Mouse (Mus musculus) liver, embryonic 12.5 days (tissue): ENCODE measurements around the gene Rdx. TPM values are rescaled to one million over a fixed set of nuclear protein-coding genes. Genes with fewer than 3 reads are reported as not detected.

Source experiments
- ATAC-seq: fragments of 200-750 bp; cut with Nextera tagmentation; 2 replicates; pipeline ENCODE4 v1.8.0; 2017; ENCODE audit warnings: moderate number of reproducible peaks, mild to moderate bottlenecking, moderate library complexity
- H3K27ac ChIP-seq: fragments of 300-500 bp; sonication (generic); 2 replicates; pipeline ENCODE4 v1.5.1; 2016; ENCODE audit warnings: mild to moderate bottlenecking
- H3K27me3 ChIP-seq: fragments of 300-500 bp; sonication (generic); replicated peaks from 2 replicates; pipeline ENCODE4 v1.6.1; 2016; ENCODE audit warnings: mild to moderate bottlenecking, moderate library complexity
- H3K36me3 ChIP-seq: fragments of 300-500 bp; sonication (generic); 2 replicates; pipeline ENCODE4 v1.6.1; 2016; ENCODE audit warnings: mild to moderate bottlenecking, moderate library complexity
- H3K4me1 ChIP-seq: fragments of 300-500 bp; sonication (generic); 2 replicates; pipeline ENCODE4 v1.6.1; 2016
- H3K4me2 ChIP-seq: fragments of 300-500 bp; sonication (generic); 2 replicates; pipeline ENCODE4 v1.6.1; 2016; ENCODE audit warnings: mild to moderate bottlenecking, moderate library complexity
- H3K4me3 ChIP-seq: fragments of 300-500 bp; sonication (generic); 2 replicates; pipeline ENCODE4 v1.5.1; 2016; ENCODE audit warnings: mild to moderate bottlenecking, moderate library complexity
- H3K9ac ChIP-seq: fragments of 300-500 bp; sonication (generic); 2 replicates; pipeline ENCODE4 v1.6.1; 2016; ENCODE audit warnings: mild to moderate bottlenecking, moderate library complexity
- H3K9me3 ChIP-seq: fragments of 300-500 bp; sonication (generic); replicated peaks from 2 replicates; pipeline ENCODE4 v1.6.1; 2016; ENCODE audit warnings: mild to moderate bottlenecking, moderate library complexity
- WGBS: fragments of 180-500 bp; shearing (Covaris S2); methylation state at CpG from one replicate; pipeline ENCODE4 v1.1.7; 2016; ENCODE audit not compliant: insufficient replicate concordance; 5-methylcytosine and 5-hydroxymethylcytosine counted together
- microRNA-seq: library from miRNA; unstranded; fragments of <30 nt; microRNA quantifications from one replicate; pipeline ENCODE4, GENCODE M21; 2017
- polyA plus RNA-seq: library from polyadenylated mRNA; unstranded; fragments of >200 nt; fragmentation: Nextera tagmentation; extraction: Ambion mirVana; gene quantifications from 2 replicates; pipeline ENCODE4 v1.2.1, GENCODE M21; 2016

Rdx gene
- polyA plus RNA-seq, 1 experiment from 2014 or later = 91.0 TPM

DNA sequence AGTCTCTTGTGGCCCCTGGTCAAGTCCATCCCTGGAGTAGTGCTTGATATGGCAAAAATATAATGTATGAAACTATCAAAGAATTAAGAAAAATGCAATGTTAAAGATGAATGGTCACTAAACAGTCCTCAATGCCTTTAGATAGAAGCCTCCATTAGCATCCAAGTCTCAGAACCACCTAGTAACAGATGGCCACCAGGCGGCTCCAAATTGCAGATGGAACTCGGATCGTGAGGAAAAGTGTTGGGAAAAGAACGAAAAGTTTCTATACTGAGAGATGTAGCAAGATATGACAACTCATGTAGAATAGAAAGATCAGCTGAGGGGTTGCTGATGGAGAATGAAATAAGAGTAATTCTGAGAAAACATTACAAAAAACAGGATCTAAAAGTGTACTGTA lies 83.4 kb downstream of the Rdx start:
- H3K27ac ChIP-seq = no peak overlapping the region
- no peak overlapping the region for H3K9ac ChIP-seq
- no peaks in the 10 kb centered on the region for H3K27me3 ChIP-seq
- WGBS = 72% methylated on average over 4 of the region's 4 CpGs
- H3K36me3 ChIP-seq = peaks cover 5% of the 10 kb centered on the region; the same call in 1 of the 2 replicates
- ATAC-seq = no peak
- no peak overlapping the region for H3K4me3 ChIP-seq
- H3K9me3 ChIP-seq = no peaks in the 10 kb centered on the region
- no peak overlapping the region for H3K4me2 ChIP-seq
- no peaks in the 10 kb centered on the region for H3K4me1 ChIP-seq

DNA sequence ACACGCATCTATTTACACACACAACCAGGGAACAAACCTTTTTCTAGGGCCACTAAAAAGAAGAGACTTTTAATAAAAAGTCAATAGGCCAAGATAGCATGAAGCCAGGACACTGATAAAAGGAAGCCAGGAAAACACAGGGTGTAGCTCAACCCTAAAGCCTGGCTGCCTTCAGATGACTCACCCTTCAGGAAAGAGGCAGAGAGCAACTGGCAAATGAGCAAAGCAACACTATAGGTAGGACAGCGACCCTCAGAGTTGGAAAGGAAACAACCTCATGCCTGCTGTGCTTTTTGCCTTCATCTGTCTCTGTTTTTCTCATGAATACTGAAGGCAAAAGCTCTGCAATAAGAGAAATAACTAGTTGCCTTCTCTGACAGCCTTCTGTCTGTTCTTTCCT lies 85.8 kb downstream of the Rdx start:
- Histone ChIP-seq H3K4me1 (no peaks in the 10 kb centered on the region), H3K27me3 (no peaks in the 10 kb centered on the region), H3K36me3 (no peaks in the 10 kb centered on the region), H3K4me3 (no peak overlapping the region), H3K4me2 (no peak overlapping the region), H3K27ac (no peak overlapping the region), H3K9ac (no peak overlapping the region), H3K9me3 (no peaks in the 10 kb centered on the region)
- WGBS = 47% methylated on average over 2 of the region's 2 CpGs
- ATAC-seq = no peak

Small RNA genes within 50 kb of the gene (microRNA-seq; reads per million reads assigned to microRNA genes)
- gene Gm27686 (not detected), gene Mir6244 (not detected)

Other genes starting within 250 kb of the Rdx start
- gene Fdx1, start 83.6 kb upstream of the Rdx start, polyA plus RNA-seq = 34.4 and 34.9 TPM in 2 replicates
- 0.73 and 0.74 TPM in 2 replicates for gene Zc3h12c, start 121.4 kb downstream of the Rdx start, polyA plus RNA-seq